Mouse (Mus musculus): ENCODE data around the gene Gm20458. TPM values are rescaled to one million over a fixed set of nuclear protein-coding genes. Genes with fewer than 3 reads are reported as not detected.

The Gm20458 gene
- polyA plus RNA-seq, 1 experiment from 2014 or later = 6.9 TPM

- no peak overlapping the region for H3K4me3 ChIP-seq
- ATAC-seq (ENCODE audit: low FRiP score, low read depth) = no peak
- H3K27me3 ChIP-seq = peaks cover 16% of the 10 kb centered on the region
- H3K9me3 ChIP-seq = no peaks in the 10 kb centered on the region
- H3K4me2 ChIP-seq (replicated peaks) = no peak overlapping the region
- H3K9ac ChIP-seq (replicated peaks) = no peak overlapping the region
- peaks cover 20% of the 10 kb centered on the region for H3K4me1 ChIP-seq
- H3K36me3 ChIP-seq = no peaks in the 10 kb centered on the region
- no peak overlapping the region for H3K27ac ChIP-seq (replicated peaks)
- 20% methylated on average over 8 of the region's 8 CpGs for WGBS
Observed at GRCm38 (mm10) chr2:164436215-164436913, 24.4 kb upstream of the Gm20458 start.

GRCm38 (mm10) chr2:164436961-164437360 is 23.8 kb upstream of the Gm20458 start:
- H3K27ac ChIP-seq (replicated peaks) = no peak overlapping the region
- ATAC-seq (ENCODE audit: low FRiP score, low read depth) = no peak
- 40% methylated on average over 3 of the region's 3 CpGs for WGBS

DNA sequence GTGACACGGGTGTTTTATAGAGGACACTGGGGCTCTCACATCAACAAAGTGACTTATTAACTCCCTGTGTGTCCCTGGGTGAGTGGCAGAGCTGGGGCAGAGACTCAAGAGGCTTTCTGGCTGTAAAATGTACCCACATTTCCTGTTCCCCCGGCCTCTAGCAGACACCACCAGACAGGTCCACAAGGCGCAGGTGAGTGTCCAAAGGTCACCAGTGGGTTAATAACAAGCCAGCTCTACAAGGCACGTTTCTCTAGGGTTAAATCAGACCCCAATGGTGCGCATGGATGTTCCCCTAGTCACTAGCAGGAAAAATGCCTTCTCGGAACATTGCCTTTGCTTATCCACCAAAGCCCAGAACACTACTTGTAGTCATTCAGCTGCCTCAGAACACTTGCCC is 23.1 kb upstream of the Gm20458 start:
- ATAC-seq (ENCODE audit: low FRiP score, low read depth) = no peak
- no peaks in the 10 kb centered on the region for H3K36me3 ChIP-seq
- peaks cover 28% of the 10 kb centered on the region for H3K27me3 ChIP-seq
- H3K27ac ChIP-seq (replicated peaks) = no peak overlapping the region
- H3K9me3 ChIP-seq = no peaks in the 10 kb centered on the region
- no peak overlapping the region for H3K4me2 ChIP-seq (replicated peaks)
- peaks cover 26% of the 10 kb centered on the region for H3K4me1 ChIP-seq
- no peak overlapping the region for H3K9ac ChIP-seq (replicated peaks)
- 82% methylated on average over 6 of the region's 6 CpGs for WGBS
- H3K4me3 ChIP-seq = no peak overlapping the region

More at GRCm38 (mm10) chr2:164436961-164437360, 23.8 kb upstream of the Gm20458 start:
- H3K4me2 ChIP-seq (replicated peaks) = no peak overlapping the region
- H3K9ac ChIP-seq (replicated peaks) = no peak overlapping the region
- peaks cover 26% of the 10 kb centered on the region for H3K4me1 ChIP-seq
- no peaks in the 10 kb centered on the region for H3K36me3 ChIP-seq
- H3K4me3 ChIP-seq = no peak overlapping the region
- peaks cover 22% of the 10 kb centered on the region for H3K27me3 ChIP-seq
- no peaks in the 10 kb centered on the region for H3K9me3 ChIP-seq

- no peaks in the 10 kb centered on the region for H3K9me3 ChIP-seq
- peaks cover 29% of the 10 kb centered on the region for H3K27me3 ChIP-seq
- 74% methylated on average over 8 of the region's 8 CpGs for WGBS
- H3K9ac ChIP-seq (replicated peaks) = no peak overlapping the region
- ATAC-seq (ENCODE audit: low FRiP score, low read depth) = no peak
- no peak overlapping the region for H3K4me3 ChIP-seq
- H3K36me3 ChIP-seq = no peaks in the 10 kb centered on the region
- H3K4me1 ChIP-seq = peaks cover 27% of the 10 kb centered on the region
- H3K27ac ChIP-seq (replicated peaks) = no peak overlapping the region
- H3K4me2 ChIP-seq (replicated peaks) = no peak overlapping the region
Observed at GRCm38 (mm10) chr2:164438257-164438656, 22.5 kb upstream of the Gm20458 start.

DNA sequence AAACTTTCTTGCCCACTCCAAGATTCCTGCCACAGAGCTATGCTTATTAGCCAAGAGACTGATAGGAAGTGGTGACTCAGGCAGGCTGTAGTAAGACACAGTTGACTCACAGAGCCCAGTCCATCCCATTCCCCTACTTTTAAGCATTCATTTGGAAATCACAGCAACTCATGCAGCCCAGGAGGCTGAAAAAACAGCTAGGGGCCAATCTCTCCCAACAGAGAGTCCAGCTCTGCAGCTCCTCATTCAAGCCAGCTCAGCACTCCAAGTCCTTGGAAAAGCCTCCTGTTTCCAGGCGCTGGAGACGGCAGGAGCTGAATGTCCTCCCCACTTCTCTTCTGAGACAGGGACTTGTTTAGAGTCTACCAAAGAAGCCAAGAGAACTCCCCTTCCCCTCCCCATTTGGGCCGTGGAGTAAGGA is 21.8 kb upstream of the Gm20458 start:
- ATAC-seq (ENCODE audit: low FRiP score, low read depth) = no peak
- Histone ChIP-seq H3K9ac (replicated peaks) (no peak overlapping the region), H3K27me3 (peaks cover 29% of the 10 kb centered on the region), H3K4me1 (peaks cover 32% of the 10 kb centered on the region), H3K4me2 (replicated peaks) (no peak overlapping the region), H3K4me3 (no peak overlapping the region), H3K27ac (replicated peaks) (no peak overlapping the region), H3K9me3 (no peaks in the 10 kb centered on the region), H3K36me3 (no peaks in the 10 kb centered on the region)
- WGBS = 73% methylated on average over 3 of the region's 3 CpGs

- Histone ChIP-seq H3K27me3 (peaks cover 29% of the 10 kb centered on the region), H3K9ac (replicated peaks) (no peak overlapping the region), H3K4me1 (peaks cover 32% of the 10 kb centered on the region), H3K36me3 (no peaks in the 10 kb centered on the region), H3K27ac (replicated peaks) (no peak overlapping the region), H3K4me2 (replicated peaks) (no peak overlapping the region), H3K9me3 (no peaks in the 10 kb centered on the region), H3K4me3 (no peak overlapping the region)
- no peak for ATAC-seq (ENCODE audit: low FRiP score, low read depth)
- WGBS = 84% methylated on average over 5 of the region's 5 CpGs
Observed at GRCm38 (mm10) chr2:164440314-164440713, 20.5 kb upstream of the Gm20458 start.

DNA sequence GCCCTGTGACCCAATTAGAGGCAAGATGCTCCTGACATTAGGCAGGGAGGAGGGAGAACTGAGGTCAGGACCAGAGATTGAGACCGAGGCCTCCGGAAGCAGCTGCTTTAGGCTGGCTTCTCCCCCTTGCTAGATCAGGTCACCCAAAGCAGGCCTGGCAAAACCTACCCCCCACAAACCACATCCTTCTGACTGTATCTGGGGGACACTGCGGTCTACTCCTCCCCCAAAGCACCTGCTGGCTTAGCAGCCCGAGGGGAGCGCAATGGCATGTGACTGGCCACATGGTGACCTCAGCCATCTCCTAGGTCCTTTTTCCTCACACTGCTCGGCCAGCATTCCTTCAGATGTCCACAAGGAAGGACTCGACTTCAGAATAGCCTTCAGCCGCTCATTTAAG is 19.6 kb upstream of the Gm20458 start:
- 34% methylated on average over 8 of the region's 8 CpGs for WGBS
- Histone ChIP-seq H3K9me3 (no peaks in the 10 kb centered on the region), H3K4me3 (no peak overlapping the region), H3K9ac (replicated peaks) (0 out of 2 replicates have a peak overlapping the region, but pooled peaks have one; percentile 11), H3K27me3 (peaks cover 29% of the 10 kb centered on the region), H3K36me3 (no peaks in the 10 kb centered on the region), H3K4me1 (peaks cover 32% of the 10 kb centered on the region), H3K27ac (replicated peaks) (no peak overlapping the region), H3K4me2 (replicated peaks) (no peak overlapping the region)
- ATAC-seq (ENCODE audit: low FRiP score, low read depth) = no peak

GRCm38 (mm10) chr2:164441731-164442130 is 19.0 kb upstream of the Gm20458 start:
- 35% methylated on average over 7 of the region's 7 CpGs for WGBS
- H3K4me2 ChIP-seq (replicated peaks) = peak overlapping the region; percentile 91
- no peaks in the 10 kb centered on the region for H3K36me3 ChIP-seq
- no peaks in the 10 kb centered on the region for H3K9me3 ChIP-seq
- ATAC-seq (ENCODE audit: low FRiP score, low read depth) = no peak
- H3K27me3 ChIP-seq = peaks cover 29% of the 10 kb centered on the region
- H3K4me3 ChIP-seq = no peak overlapping the region; the same call in 1 of the 2 replicates
- no peak overlapping the region for H3K27ac ChIP-seq (replicated peaks)
- peaks cover 26% of the 10 kb centered on the region for H3K4me1 ChIP-seq
- 0 out of 2 replicates have a peak overlapping the region, but pooled peaks have one; percentile 11 for H3K9ac ChIP-seq (replicated peaks)

GRCm38 (mm10) chr2:164442315-164443050 is 18.3 kb upstream of the Gm20458 start:
- H3K4me1 ChIP-seq = peaks cover 24% of the 10 kb centered on the region
- H3K9ac ChIP-seq (replicated peaks) = peak overlapping the region; percentile 62
- peak overlapping the region; percentile 52 for H3K4me3 ChIP-seq
- no peaks in the 10 kb centered on the region for H3K9me3 ChIP-seq
- no peak overlapping the region for H3K27ac ChIP-seq (replicated peaks)
- peaks cover 29% of the 10 kb centered on the region for H3K27me3 ChIP-seq
- H3K4me2 ChIP-seq (replicated peaks) = peak overlapping the region; percentile 91
- WGBS = 3% methylated on average over 29 of the region's 29 CpGs
- 0 out of 2 replicates have a peak, but pooled peaks have one; percentile 54 for ATAC-seq (ENCODE audit: low FRiP score, low read depth)
- H3K36me3 ChIP-seq = no peaks in the 10 kb centered on the region

DNA sequence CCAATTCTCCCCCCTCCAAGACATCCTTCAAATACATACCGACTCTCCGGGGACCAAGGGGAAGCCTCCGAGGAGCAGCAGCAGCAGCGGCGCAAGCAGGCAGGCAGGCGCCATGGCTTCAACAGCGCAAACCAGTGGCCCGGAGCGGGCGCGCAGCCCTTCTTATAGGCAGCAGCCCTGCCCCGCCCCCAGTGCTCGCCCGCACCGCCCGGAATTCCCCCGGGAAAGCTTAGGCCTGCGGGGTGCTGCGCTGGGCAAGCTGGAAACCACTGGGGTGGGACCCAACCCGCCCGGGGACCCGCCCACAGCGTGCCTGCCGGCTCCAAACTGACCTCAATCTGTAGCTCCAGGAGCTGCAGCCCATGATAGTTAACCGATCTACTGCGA is 17.7 kb upstream of the Gm20458 start:
- H3K4me3 ChIP-seq = peak overlapping the region; percentile 52
- peak; percentile 93 for ATAC-seq (ENCODE audit: low FRiP score, low read depth)
- H3K27ac ChIP-seq (replicated peaks) = no peak overlapping the region
- H3K36me3 ChIP-seq = no peaks in the 10 kb centered on the region
- peak overlapping the region; percentile 62 for H3K9ac ChIP-seq (replicated peaks)
- peak overlapping the region; percentile 91 for H3K4me2 ChIP-seq (replicated peaks)
- H3K9me3 ChIP-seq = no peaks in the 10 kb centered on the region
- peaks cover 24% of the 10 kb centered on the region for H3K4me1 ChIP-seq
- under 1% methylated on average over 26 of the region's 26 CpGs for WGBS
- H3K27me3 ChIP-seq = peaks cover 29% of the 10 kb centered on the region

DNA sequence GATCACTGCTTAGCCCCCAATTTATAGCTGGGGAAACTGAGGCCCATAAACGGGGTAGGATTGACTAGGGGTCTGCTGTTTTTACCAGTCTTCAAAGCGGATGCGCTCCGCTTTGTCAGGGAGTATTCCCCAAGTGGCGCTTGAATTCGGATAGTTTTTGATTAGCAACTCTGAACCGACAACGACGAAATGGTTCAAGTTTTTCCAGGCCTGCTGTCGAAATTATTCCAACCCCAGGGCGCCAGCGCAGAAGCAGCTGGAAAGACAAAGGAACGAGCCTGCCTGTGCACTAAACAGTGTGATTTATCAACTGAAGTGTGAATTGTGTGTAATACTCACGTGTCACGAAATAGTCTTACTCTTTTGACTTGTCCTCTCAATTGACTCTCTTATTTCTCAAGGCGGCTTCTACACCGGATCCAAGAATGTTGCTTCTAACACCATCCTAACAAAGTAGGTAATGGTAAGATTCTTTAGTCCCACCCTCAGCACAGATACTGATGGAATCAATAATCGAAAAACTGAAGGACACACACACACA is 17.2 kb upstream of the Gm20458 start, which contains the start of gene Sdc4:
Gene Sdc4 (minus strand): TSS at position 428 of the 541 bp plus-strand sequence.
- Histone ChIP-seq H3K27ac (replicated peaks) (no peak within 1 kb of the TSS), H3K4me2 (replicated peaks) (peak within 1 kb of the TSS; percentile 91), H3K27me3 (peaks cover 29% of the 10 kb centered on the region), H3K4me1 (peaks cover 24% of the 10 kb centered on the region), H3K9me3 (no peaks in the 10 kb centered on the region), H3K9ac (replicated peaks) (peak within 1 kb of the TSS; percentile 62), H3K4me3 (peak within 1 kb of the TSS; percentile 52), H3K36me3 (no peaks in the 10 kb centered on the region)
- ATAC-seq (ENCODE audit: low FRiP score, low read depth) = 0 out of 2 replicates have a peak, but pooled peaks have one; percentile 19
- WGBS = 7% methylated on average over 18 of the region's 18 CpGs

DNA sequence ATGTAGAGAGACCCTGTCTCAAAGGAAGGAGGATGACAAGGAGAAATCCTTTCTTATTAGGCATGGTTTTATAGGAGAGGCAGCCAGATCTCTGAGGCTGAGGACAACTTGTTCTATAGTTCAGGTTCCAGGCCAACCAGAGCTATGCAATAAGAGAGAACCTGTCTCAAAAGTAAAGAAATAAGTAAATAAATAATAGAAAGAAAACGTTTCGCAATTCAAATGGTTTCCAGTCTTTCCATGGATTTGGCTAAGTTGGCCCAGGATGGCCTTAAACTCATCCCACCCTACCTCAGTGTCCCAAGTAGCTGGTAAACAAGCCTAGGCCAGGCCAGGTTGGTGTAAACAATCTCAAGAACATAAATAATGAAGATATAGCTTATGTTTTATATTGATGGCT is 16.1 kb upstream of the Gm20458 start:
- no peak overlapping the region for H3K4me3 ChIP-seq
- no peaks in the 10 kb centered on the region for H3K36me3 ChIP-seq
- H3K27ac ChIP-seq (replicated peaks) = no peak overlapping the region
- no peak overlapping the region for H3K9ac ChIP-seq (replicated peaks)
- no peak overlapping the region for H3K4me2 ChIP-seq (replicated peaks)
- peaks cover 25% of the 10 kb centered on the region for H3K27me3 ChIP-seq
- H3K4me1 ChIP-seq = peaks cover 24% of the 10 kb centered on the region
- no peak for ATAC-seq (ENCODE audit: low FRiP score, low read depth)
- WGBS = 92% methylated on average over 2 of the region's 2 CpGs
- H3K9me3 ChIP-seq = no peaks in the 10 kb centered on the region

Measured in midbrain, embryonic 12.5 days (tissue).